Mouse (Mus musculus): ENCODE data around the gene Cradd. TPM values are rescaled to one million over a fixed set of nuclear protein-coding genes. Genes with fewer than 3 reads are reported as not detected.

Gene Cradd
- polyA plus RNA-seq, 1 experiment = 4.0 TPM

DNA sequence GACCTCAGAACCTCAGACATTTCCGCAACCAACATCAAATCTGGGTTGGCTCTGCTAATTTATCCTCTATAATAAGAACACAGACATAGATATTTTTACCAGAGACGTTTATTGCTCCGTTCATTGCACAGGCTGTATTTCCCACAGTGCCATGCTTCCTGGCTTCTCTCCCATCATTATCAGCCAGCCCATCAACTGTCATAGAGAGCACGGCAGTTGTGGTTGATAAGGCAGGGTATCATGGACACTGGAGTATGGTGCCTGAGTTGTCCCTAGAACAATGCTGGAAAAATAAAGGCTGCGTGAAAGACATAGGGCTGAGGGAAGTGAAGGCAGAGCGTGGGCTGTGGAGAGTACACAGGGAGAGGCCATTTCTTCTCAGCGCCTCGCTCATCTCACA lies 116.5 kb downstream of the Cradd start:
- TF ChIP-seq POLR2A (IDR thresholded peaks at IDR 0.05; ENCODE audit: control insufficient read depth, low read depth, low read length) = no peak
- no peak for TF ChIP-seq CTCF (IDR thresholded peaks at IDR 0.05; ENCODE audit: control insufficient read depth, insufficient read depth, insufficient replicate concordance, low read depth, low read length)
- no peak overlapping the region for H3K27ac ChIP-seq (ENCODE audit: control insufficient read depth, insufficient read depth, low read depth, low read length)
- no peaks in the 10 kb centered on the region for H3K4me1 ChIP-seq (ENCODE audit: control insufficient read depth, insufficient read depth, low read length)
- no peaks in the 10 kb centered on the region for H3K36me3 ChIP-seq (ENCODE audit: control insufficient read depth, insufficient read depth, low read length)
- H3K4me3 ChIP-seq (ENCODE audit: control insufficient read depth, low read depth, low read length) = no peak overlapping the region
- no peaks in the 10 kb centered on the region for H3K27me3 ChIP-seq (ENCODE audit: control insufficient read depth, insufficient read depth, low read length)

DNA sequence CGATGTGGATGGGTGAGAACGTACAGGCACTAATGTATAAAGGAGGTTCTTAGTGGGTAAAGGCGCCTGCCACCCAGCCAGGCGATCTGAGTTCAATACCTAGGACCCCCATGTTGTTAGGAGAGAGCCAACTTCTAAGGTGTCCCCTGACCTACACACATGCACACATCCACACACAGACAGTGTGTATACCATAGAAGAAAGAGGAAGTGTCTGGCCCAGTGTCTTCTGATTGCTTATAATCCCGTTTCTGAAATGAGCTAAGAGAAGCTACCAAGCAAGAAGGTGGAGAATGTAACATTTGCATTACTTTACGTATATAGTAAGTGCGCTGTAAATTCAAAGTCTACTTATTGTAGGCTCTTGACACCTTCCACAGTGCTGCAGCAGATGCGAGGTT lies 122.4 kb downstream of the Cradd start:
- H3K27ac ChIP-seq (ENCODE audit: control insufficient read depth, insufficient read depth, low read depth, low read length) = no peak overlapping the region
- H3K27me3 ChIP-seq (ENCODE audit: control insufficient read depth, insufficient read depth, low read length) = no peaks in the 10 kb centered on the region
- no peaks in the 10 kb centered on the region for H3K4me1 ChIP-seq (ENCODE audit: control insufficient read depth, insufficient read depth, low read length)
- no peak overlapping the region for H3K4me3 ChIP-seq (ENCODE audit: control insufficient read depth, low read depth, low read length)
- TF ChIP-seq POLR2A (IDR thresholded peaks at IDR 0.05; ENCODE audit: control insufficient read depth, low read depth, low read length) (no peak), CTCF (IDR thresholded peaks at IDR 0.05; ENCODE audit: control insufficient read depth, insufficient read depth, insufficient replicate concordance, low read depth, low read length) (no peak)
- H3K36me3 ChIP-seq (ENCODE audit: control insufficient read depth, insufficient read depth, low read length) = no peaks in the 10 kb centered on the region

DNA sequence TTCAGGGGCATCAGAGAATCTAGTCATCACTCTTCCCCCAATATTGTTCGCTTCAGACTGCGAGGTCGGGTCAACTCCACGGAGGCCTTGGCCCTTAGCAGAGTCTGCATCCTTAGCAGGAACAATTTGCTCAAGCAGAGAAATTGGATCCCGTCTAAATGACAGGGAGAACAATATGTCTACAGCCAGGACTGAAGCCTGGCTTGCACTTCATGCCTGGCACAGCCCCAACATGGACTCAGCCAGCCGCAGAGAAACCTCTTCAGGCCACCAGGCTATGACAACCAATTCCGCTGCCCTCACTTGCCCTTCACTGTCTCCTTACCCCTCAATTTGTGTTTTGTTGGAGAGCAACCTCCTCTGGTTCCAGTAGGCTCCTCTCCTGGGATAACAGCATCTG lies 123.6 kb downstream of the Cradd start:
- H3K27ac ChIP-seq (ENCODE audit: control insufficient read depth, insufficient read depth, low read depth, low read length) = peak overlapping the region; percentile 14; the same call in 1 of the 2 replicates

DNA sequence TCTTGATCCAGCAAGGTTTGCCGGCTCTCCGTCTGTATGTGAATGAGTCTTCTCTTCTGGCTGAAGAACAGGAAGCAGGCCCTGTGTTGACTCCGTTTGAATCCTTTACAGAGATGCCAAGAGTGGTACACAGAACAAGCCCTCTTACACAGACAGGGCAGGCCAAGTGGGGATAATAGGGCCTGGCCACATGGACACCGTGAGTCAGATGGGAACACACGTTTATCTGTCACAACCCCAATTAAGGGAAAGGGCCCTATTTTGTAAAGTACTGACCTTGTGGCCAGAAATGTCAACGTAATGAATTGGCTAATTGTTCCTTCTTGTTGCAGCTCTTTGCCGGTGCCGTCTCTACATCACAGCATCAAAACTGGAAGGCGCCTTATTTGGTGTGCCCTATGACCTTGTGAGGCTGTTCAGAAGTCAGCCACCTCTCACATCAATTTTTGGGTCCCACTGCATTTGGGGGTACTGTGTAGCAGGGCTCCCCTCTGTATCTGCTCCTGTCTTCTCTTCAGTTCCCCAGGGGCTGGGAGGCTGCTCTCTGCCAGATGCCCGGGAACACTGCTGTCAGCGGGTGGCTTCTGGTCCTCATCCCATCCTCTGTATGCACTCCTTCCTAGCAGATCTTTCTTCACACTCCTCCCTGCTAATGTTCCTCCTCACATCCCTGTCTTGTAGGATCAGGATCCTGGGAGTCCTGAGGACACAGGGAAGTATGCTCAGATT lies 124.2 kb downstream of the Cradd start:
- no peak overlapping the region for H3K27ac ChIP-seq (ENCODE audit: control insufficient read depth, insufficient read depth, low read depth, low read length)
- TF ChIP-seq POLR2A (IDR thresholded peaks at IDR 0.05; ENCODE audit: control insufficient read depth, low read depth, low read length) (no peak), CTCF (IDR thresholded peaks at IDR 0.05; ENCODE audit: control insufficient read depth, insufficient read depth, insufficient replicate concordance, low read depth, low read length) (no peak)
- no peaks in the 10 kb centered on the region for H3K4me1 ChIP-seq (ENCODE audit: control insufficient read depth, insufficient read depth, low read length)
- H3K36me3 ChIP-seq (ENCODE audit: control insufficient read depth, insufficient read depth, low read length) = no peaks in the 10 kb centered on the region
- no peak overlapping the region for H3K4me3 ChIP-seq (ENCODE audit: control insufficient read depth, low read depth, low read length)
- no peaks in the 10 kb centered on the region for H3K27me3 ChIP-seq (ENCODE audit: control insufficient read depth, insufficient read depth, low read length)

More for the DNA sequence above, 123.6 kb downstream of the Cradd start:
- no peaks in the 10 kb centered on the region for H3K36me3 ChIP-seq (ENCODE audit: control insufficient read depth, insufficient read depth, low read length)
- no peak for TF ChIP-seq CTCF (IDR thresholded peaks at IDR 0.05; ENCODE audit: control insufficient read depth, insufficient read depth, insufficient replicate concordance, low read depth, low read length)
- TF ChIP-seq POLR2A (IDR thresholded peaks at IDR 0.05; ENCODE audit: control insufficient read depth, low read depth, low read length) = no peak
- no peaks in the 10 kb centered on the region for H3K27me3 ChIP-seq (ENCODE audit: control insufficient read depth, insufficient read depth, low read length)
- no peak overlapping the region for H3K4me3 ChIP-seq (ENCODE audit: control insufficient read depth, low read depth, low read length)
- H3K4me1 ChIP-seq (ENCODE audit: control insufficient read depth, insufficient read depth, low read length) = no peaks in the 10 kb centered on the region

DNA sequence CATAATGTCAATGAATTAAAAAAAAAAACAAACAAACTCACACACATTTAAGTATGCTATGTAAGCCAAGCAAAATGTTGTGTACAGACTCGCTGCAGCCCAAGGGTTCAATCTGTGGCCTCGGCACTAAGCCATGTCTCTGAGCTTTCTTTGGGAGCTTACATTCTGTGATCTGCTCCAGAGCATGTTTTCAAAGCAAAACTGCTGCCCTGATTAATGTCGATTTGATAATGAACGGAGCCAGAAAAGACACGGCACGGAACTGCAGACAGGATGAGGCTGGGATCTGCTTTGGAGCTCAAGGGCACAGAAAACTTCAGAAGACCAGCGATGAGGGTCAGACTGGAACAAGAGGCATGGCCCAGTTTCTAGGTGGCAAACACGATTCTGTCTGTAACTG lies 126.6 kb downstream of the Cradd start:
- no peak overlapping the region for H3K27ac ChIP-seq (ENCODE audit: control insufficient read depth, insufficient read depth, low read depth, low read length)
- H3K4me1 ChIP-seq (ENCODE audit: control insufficient read depth, insufficient read depth, low read length) = no peaks in the 10 kb centered on the region
- no peak for TF ChIP-seq CTCF (IDR thresholded peaks at IDR 0.05; ENCODE audit: control insufficient read depth, insufficient read depth, insufficient replicate concordance, low read depth, low read length)
- TF ChIP-seq POLR2A (IDR thresholded peaks at IDR 0.05; ENCODE audit: control insufficient read depth, low read depth, low read length) = no peak
- no peak overlapping the region for H3K4me3 ChIP-seq (ENCODE audit: control insufficient read depth, low read depth, low read length)
- no peaks in the 10 kb centered on the region for H3K36me3 ChIP-seq (ENCODE audit: control insufficient read depth, insufficient read depth, low read length)
- no peaks in the 10 kb centered on the region for H3K27me3 ChIP-seq (ENCODE audit: control insufficient read depth, insufficient read depth, low read length)

DNA sequence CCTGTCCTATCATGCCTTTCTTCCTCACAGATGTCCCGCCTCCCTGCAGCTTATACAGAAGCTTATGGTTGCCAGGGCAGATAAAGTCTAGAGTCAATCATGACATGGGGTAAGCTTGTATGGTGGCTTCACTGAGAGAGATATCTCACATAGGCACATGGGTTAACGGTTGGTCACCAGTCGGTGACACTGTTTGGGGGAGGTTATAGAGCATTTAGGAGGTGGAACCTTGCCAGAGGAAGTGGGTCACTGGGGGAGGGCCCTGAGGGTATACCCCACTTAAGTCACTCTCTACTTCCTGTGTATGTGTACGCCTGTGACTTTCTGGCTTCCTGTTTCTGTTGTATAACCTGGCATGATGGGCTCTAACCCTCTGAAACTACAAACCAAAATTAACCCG lies 128.2 kb downstream of the Cradd start:
- Histone ChIP-seq H3K36me3 (ENCODE audit: control insufficient read depth, insufficient read depth, low read length) (no peaks in the 10 kb centered on the region), H3K27ac (ENCODE audit: control insufficient read depth, insufficient read depth, low read depth, low read length) (no peak overlapping the region), H3K4me3 (ENCODE audit: control insufficient read depth, low read depth, low read length) (no peak overlapping the region), H3K4me1 (ENCODE audit: control insufficient read depth, insufficient read depth, low read length) (no peaks in the 10 kb centered on the region; the same call in 1 of the 2 replicates), H3K27me3 (ENCODE audit: control insufficient read depth, insufficient read depth, low read length) (no peaks in the 10 kb centered on the region)
- no peak for TF ChIP-seq CTCF (IDR thresholded peaks at IDR 0.05; ENCODE audit: control insufficient read depth, insufficient read depth, insufficient replicate concordance, low read depth, low read length)
- TF ChIP-seq POLR2A (IDR thresholded peaks at IDR 0.05; ENCODE audit: control insufficient read depth, low read depth, low read length) = no peak

DNA sequence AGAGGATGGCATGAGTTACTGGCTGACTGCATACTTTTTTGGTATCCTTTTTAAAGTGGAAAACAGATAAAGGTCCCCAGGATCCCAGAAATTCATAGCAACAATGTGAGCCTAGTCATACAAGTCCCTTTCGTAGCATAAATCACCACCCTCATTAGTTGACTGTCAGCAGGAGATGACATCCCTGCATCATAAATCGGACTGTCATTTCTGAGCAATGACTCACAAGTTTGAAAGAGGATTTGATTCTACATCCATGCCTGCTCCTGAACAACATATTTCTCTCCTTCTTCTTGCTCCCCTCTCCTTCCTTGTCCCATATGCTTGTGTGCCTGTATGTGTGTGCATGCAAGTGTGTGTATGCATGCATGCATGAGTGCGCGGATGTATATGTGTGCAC lies 129.2 kb downstream of the Cradd start:
- H3K4me3 ChIP-seq (ENCODE audit: control insufficient read depth, low read depth, low read length) = no peak overlapping the region
- no peak overlapping the region for H3K27ac ChIP-seq (ENCODE audit: control insufficient read depth, insufficient read depth, low read depth, low read length)
- TF ChIP-seq POLR2A (IDR thresholded peaks at IDR 0.05; ENCODE audit: control insufficient read depth, low read depth, low read length) = no peak
- no peak for TF ChIP-seq CTCF (IDR thresholded peaks at IDR 0.05; ENCODE audit: control insufficient read depth, insufficient read depth, insufficient replicate concordance, low read depth, low read length)
- H3K36me3 ChIP-seq (ENCODE audit: control insufficient read depth, insufficient read depth, low read length) = no peaks in the 10 kb centered on the region
- H3K27me3 ChIP-seq (ENCODE audit: control insufficient read depth, insufficient read depth, low read length) = no peaks in the 10 kb centered on the region
- no peaks in the 10 kb centered on the region; the same call in 1 of the 2 replicates for H3K4me1 ChIP-seq (ENCODE audit: control insufficient read depth, insufficient read depth, low read length)

Measured in testis, adult 2 months (tissue).